In the genomic region with DNA sequence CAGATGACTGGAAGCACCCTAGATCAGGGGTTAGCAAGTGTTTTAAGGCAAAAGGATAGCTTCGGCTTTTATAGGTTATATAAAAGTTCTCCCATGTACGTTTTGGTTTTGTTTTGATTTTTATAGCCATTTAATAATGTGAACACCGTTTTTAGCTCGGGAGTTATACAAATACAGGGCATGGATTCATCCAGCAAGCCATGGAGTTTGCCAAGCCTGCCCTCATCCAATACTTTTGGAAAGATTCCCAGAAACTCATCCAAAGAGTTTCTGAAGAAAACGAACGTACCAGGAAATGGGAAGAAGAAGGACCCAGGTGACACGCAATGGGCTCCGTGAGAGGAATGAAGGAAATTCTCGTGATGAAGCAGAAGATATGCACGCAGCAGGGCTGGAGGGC, we compare ENCODE assay signal across 21 mouse cellular contexts.
"Had no signal": no experiment of that assay in that cellular context is flagged by ENCODE, and none has a peak within 500 bp of the region (broad histone marks: within the 10 kb centered on the region; RNA-seq: fewer than 3 reads in every experiment).

No protein-coding gene starts in this region.

- H3K36me3 ChIP-seq: kidney, embryonic 15.5 days; limb, embryonic 12.5 days; limb, embryonic 15.5 days; lung, embryonic 15.5 days; midbrain, embryonic 10.5 days; stomach, embryonic 15.5 days had no signal

- H3K4me3 ChIP-seq: kidney, embryonic 15.5 days; left cerebral cortex, adult 2 months; limb, embryonic 12.5 days; limb, embryonic 15.5 days; lung, embryonic 15.5 days; megakaryocyte, embryonic 14.5 days; midbrain, embryonic 10.5 days; stomach, embryonic 15.5 days had no signal

- H3K4me2 ChIP-seq: kidney, embryonic 15.5 days; limb, embryonic 12.5 days; limb, embryonic 15.5 days; liver, embryonic 11.5 days; lung, embryonic 15.5 days; stomach, embryonic 15.5 days had no signal

- H3K9me3 ChIP-seq: kidney, embryonic 15.5 days; limb, embryonic 12.5 days; limb, embryonic 15.5 days; lung, embryonic 15.5 days; midbrain, embryonic 10.5 days; stomach, embryonic 15.5 days had no signal

- H3K4me1 ChIP-seq: limb, embryonic 12.5 days; megakaryocyte, embryonic 14.5 days; midbrain, embryonic 10.5 days; stomach, embryonic 15.5 days had no signal

- ATAC-seq: liver, postnatal 0 days had no signal

- H3K27me3 ChIP-seq: kidney, embryonic 15.5 days; limb, embryonic 12.5 days; limb, embryonic 15.5 days; lung, embryonic 15.5 days; megakaryocyte, embryonic 14.5 days; stomach, embryonic 15.5 days had no signal

- H3K9ac ChIP-seq: kidney, embryonic 15.5 days; limb, embryonic 12.5 days; limb, embryonic 15.5 days; liver, embryonic 14.5 days; liver, postnatal 0 days; lung, embryonic 15.5 days; stomach, embryonic 15.5 days had no signal

- H3K27ac ChIP-seq: kidney, embryonic 15.5 days; left cerebral cortex, adult 2 months; limb, embryonic 12.5 days; limb, embryonic 15.5 days; liver, embryonic 14.5 days; lung, embryonic 15.5 days; midbrain, embryonic 10.5 days; stomach, embryonic 15.5 days had no signal

- DNase-seq: kidney, adult 11 months; kidney, adult 8-10 months; kidney, postnatal 10 days; left cerebral cortex, postnatal 4 days; liver, postnatal 0 days; lung, postnatal 10 days; lung, postnatal 36 days; midbrain, embryonic 14.5 days; right cerebral cortex, postnatal 14 days; spleen, adult 18-20 months; thymus, postnatal 25 days had no signal
